Mouse (Mus musculus): ENCODE measurements at regions not wholly inside any gene's neighbourhood (a gene's known extent, or its start where the extent isn't known, plus 50 kb on each side); places are given as distances from the start of the nearest gene placed in this dataset.

GRCm38 (mm10) chr2:72787616-72788015 is 192.6 kb downstream of the Sp3 start:
- ATAC-seq = no peak
- no peak for TF ChIP-seq CTCF (IDR thresholded peaks at IDR 0.05)
- no peak for TF ChIP-seq EP300 (IDR thresholded peaks at IDR 0.05)
- Histone ChIP-seq H3K27me3 (replicated peaks; ENCODE audit: insufficient read depth, low read length) (no peaks in the 10 kb centered on the region), H3K36me3 (ENCODE audit: insufficient read depth, low read length) (no peaks in the 10 kb centered on the region), H3K9me3 (ENCODE audit: low read length) (no peaks in the 10 kb centered on the region), H3K27ac (ENCODE audit: low read length) (no peak overlapping the region), H3K4me3 (ENCODE audit: low read depth, low read length) (no peak overlapping the region), H3K9ac (replicated peaks; ENCODE audit: low read depth) (no peak overlapping the region), H3K4me1 (ENCODE audit: insufficient read depth, low read depth, low read length) (no peaks in the 10 kb centered on the region), H3K4me2 (replicated peaks; ENCODE audit: low read depth, low read length) (no peak overlapping the region)
- 83% methylated on average over 3 of the region's 3 CpGs for WGBS
- no peak for DNase-seq (ENCODE audit: low spot score)

- ATAC-seq (no peak), DNase-seq (ENCODE audit: low spot score) (no peak)
- WGBS = 47% methylated on average over 3 of the region's 3 CpGs
- Histone ChIP-seq H3K4me1 (ENCODE audit: insufficient read depth, low read depth, low read length) (no peaks in the 10 kb centered on the region), H3K9ac (replicated peaks; ENCODE audit: low read depth) (no peak overlapping the region), H3K27ac (ENCODE audit: low read length) (no peak overlapping the region), H3K36me3 (ENCODE audit: insufficient read depth, low read length) (no peaks in the 10 kb centered on the region), H3K9me3 (ENCODE audit: low read length) (no peaks in the 10 kb centered on the region), H3K4me3 (ENCODE audit: low read depth, low read length) (no peak overlapping the region), H3K27me3 (replicated peaks; ENCODE audit: insufficient read depth, low read length) (no peaks in the 10 kb centered on the region), H3K4me2 (replicated peaks; ENCODE audit: low read depth, low read length) (no peak overlapping the region)
- TF ChIP-seq CTCF (IDR thresholded peaks at IDR 0.05) = no peak
- no peak for TF ChIP-seq EP300 (IDR thresholded peaks at IDR 0.05)
Measured at GRCm38 (mm10) chr2:72791496-72791895, 188.8 kb downstream of the Sp3 start.

DNA sequence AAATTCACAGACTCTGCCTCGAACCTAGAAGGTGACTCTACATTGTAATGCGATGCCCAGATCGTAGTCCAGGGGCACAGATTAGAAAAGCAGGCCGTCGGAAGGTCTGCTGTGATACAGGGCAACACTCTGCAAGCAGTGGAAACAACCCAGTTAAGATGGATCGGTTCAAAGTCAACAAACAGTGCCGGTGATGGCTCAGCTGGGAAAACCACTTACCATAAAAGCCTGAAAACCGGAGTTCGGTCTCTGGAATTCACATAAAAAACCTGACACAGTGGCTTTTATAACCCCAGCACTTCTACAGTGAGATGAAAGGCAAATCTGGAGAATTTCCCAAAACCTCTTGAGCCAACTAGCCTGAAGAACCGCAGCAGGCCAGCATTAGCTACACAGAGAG is 186.8 kb downstream of the Sp3 start:
- no peak overlapping the region for H3K27ac ChIP-seq (ENCODE audit: low read length)
- H3K4me1 ChIP-seq (ENCODE audit: insufficient read depth, low read depth, low read length) = no peaks in the 10 kb centered on the region
- DNase-seq (ENCODE audit: low spot score) = no peak
- no peaks in the 10 kb centered on the region for H3K9me3 ChIP-seq (ENCODE audit: low read length)
- H3K9ac ChIP-seq (replicated peaks; ENCODE audit: low read depth) = no peak overlapping the region
- TF ChIP-seq EP300 (IDR thresholded peaks at IDR 0.05) = no peak
- TF ChIP-seq CTCF (IDR thresholded peaks at IDR 0.05) = no peak
- 25% methylated on average over 10 of the region's 10 CpGs for WGBS
- H3K27me3 ChIP-seq (replicated peaks; ENCODE audit: insufficient read depth, low read length) = no peaks in the 10 kb centered on the region
- H3K4me2 ChIP-seq (replicated peaks; ENCODE audit: low read depth, low read length) = no peak overlapping the region
- no peak for ATAC-seq
- H3K36me3 ChIP-seq (ENCODE audit: insufficient read depth, low read length) = no peaks in the 10 kb centered on the region
- no peak overlapping the region for H3K4me3 ChIP-seq (ENCODE audit: low read depth, low read length)

- Histone ChIP-seq H3K36me3 (ENCODE audit: insufficient read depth, low read length) (no peaks in the 10 kb centered on the region), H3K4me3 (ENCODE audit: low read depth, low read length) (no peak overlapping the region), H3K9ac (replicated peaks; ENCODE audit: low read depth) (no peak overlapping the region), H3K4me1 (ENCODE audit: insufficient read depth, low read depth, low read length) (no peaks in the 10 kb centered on the region), H3K9me3 (ENCODE audit: low read length) (no peaks in the 10 kb centered on the region), H3K4me2 (replicated peaks; ENCODE audit: low read depth, low read length) (no peak overlapping the region), H3K27me3 (replicated peaks; ENCODE audit: insufficient read depth, low read length) (no peaks in the 10 kb centered on the region), H3K27ac (ENCODE audit: low read length) (no peak overlapping the region)
- DNase-seq (ENCODE audit: low spot score) (no peak), ATAC-seq (no peak)
- TF ChIP-seq CTCF (IDR thresholded peaks at IDR 0.05) = no peak
- TF ChIP-seq EP300 (IDR thresholded peaks at IDR 0.05) = no peak
- 71% methylated on average over 4 of the region's 4 CpGs for WGBS
Measured at GRCm38 (mm10) chr2:72794501-72794900, 185.7 kb downstream of the Sp3 start.

DNA sequence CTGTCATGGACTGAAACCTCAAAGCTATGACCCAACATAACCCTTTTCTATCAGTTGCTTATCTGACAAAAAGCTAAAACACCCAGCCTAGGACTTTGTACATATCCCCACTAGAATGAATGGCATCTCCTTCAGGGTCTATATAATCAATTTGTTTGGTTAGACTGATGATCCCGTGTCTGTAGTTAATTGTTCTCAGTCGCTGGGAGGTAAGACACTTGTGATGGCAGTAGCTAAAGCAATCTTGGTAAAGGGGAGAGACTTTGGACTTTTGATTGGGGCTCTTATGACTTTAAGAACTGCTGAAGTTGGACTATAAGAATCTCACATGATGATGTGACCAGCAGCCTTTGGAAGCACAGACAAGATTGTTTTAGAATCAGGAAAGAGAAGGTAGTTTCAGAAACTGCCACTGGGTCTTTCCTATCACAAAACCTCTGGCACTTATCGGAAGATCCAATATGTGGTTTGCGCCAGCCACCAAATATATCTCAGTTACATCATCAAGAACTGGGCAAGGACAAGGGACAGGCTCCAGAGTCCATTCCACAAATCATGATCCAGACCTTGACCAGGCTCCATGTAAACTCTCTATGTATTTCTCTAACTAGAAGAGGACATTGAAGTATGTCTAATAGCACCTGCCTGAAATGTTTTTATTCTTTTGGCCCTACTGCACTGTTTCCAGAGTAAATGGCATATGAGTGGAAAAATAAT is 183.1 kb downstream of the Sp3 start:
- DNase-seq (ENCODE audit: low spot score) = no peak
- no peaks in the 10 kb centered on the region for H3K27me3 ChIP-seq (replicated peaks; ENCODE audit: insufficient read depth, low read length)
- TF ChIP-seq EP300 (IDR thresholded peaks at IDR 0.05) (no peak), CTCF (IDR thresholded peaks at IDR 0.05) (no peak)
- no peak overlapping the region for H3K27ac ChIP-seq (ENCODE audit: low read length)
- no peak overlapping the region for H3K4me3 ChIP-seq (ENCODE audit: low read depth, low read length)
- H3K36me3 ChIP-seq (ENCODE audit: insufficient read depth, low read length) = no peaks in the 10 kb centered on the region
- 70% methylated on average over 4 of the region's 4 CpGs for WGBS
- no peak overlapping the region for H3K9ac ChIP-seq (replicated peaks; ENCODE audit: low read depth)
- no peaks in the 10 kb centered on the region for H3K4me1 ChIP-seq (ENCODE audit: insufficient read depth, low read depth, low read length)
- H3K9me3 ChIP-seq (ENCODE audit: low read length) = no peaks in the 10 kb centered on the region
- ATAC-seq = no peak
- H3K4me2 ChIP-seq (replicated peaks; ENCODE audit: low read depth, low read length) = no peak overlapping the region

DNA sequence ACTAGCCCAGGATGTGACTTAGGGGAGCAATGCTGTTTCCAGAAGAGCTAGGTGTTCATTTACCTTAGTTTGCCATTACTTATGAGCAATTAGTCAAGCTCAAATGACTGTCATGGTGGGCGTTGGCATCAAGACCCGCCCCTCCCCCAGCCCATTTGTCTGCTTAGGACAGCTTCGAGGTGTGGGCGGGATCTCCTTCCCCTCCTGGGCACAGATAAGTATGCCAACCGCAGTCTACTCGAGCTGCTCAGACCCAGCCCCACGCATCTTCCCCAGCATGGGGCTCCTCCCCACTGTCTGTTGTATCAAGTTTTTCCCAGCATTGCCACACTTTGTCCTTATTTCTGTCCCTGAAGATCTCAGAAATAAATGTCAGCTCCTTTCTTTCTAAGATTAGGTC is 179.6 kb downstream of the Sp3 start:
- no peak overlapping the region for H3K9ac ChIP-seq (replicated peaks; ENCODE audit: low read depth)
- 48% methylated on average over 7 of the region's 7 CpGs for WGBS

More for the DNA sequence above, 179.6 kb downstream of the Sp3 start:
- H3K4me3 ChIP-seq (ENCODE audit: low read depth, low read length) = no peak overlapping the region
- TF ChIP-seq EP300 (IDR thresholded peaks at IDR 0.05) = no peak
- TF ChIP-seq CTCF (IDR thresholded peaks at IDR 0.05) = no peak
- ATAC-seq (no peak), DNase-seq (ENCODE audit: low spot score) (no peak)
- H3K9me3 ChIP-seq (ENCODE audit: low read length) = no peaks in the 10 kb centered on the region
- H3K4me2 ChIP-seq (replicated peaks; ENCODE audit: low read depth, low read length) = no peak overlapping the region
- H3K36me3 ChIP-seq (ENCODE audit: insufficient read depth, low read length) = no peaks in the 10 kb centered on the region
- H3K27me3 ChIP-seq (replicated peaks; ENCODE audit: insufficient read depth, low read length) = no peaks in the 10 kb centered on the region
- H3K4me1 ChIP-seq (ENCODE audit: insufficient read depth, low read depth, low read length) = no peaks in the 10 kb centered on the region
- H3K27ac ChIP-seq (ENCODE audit: low read length) = no peak overlapping the region
